Mouse (Mus musculus): Measurements from ENCODE around the gene Gdpd2. TPM values are rescaled to one million over a fixed set of nuclear protein-coding genes. Genes with fewer than 3 reads are reported as not detected.

Gdpd2 gene
- total RNA-seq (2021) = under 1 TPM in 1 of 2 experiments, not detected in 1; 0.36 TPM
- long read RNA-seq, experiment 1 = 0 reads
- long read RNA-seq, experiment 2 = 0 reads

GRCm38 (mm10) chrX:100729665-100730188 is at the start of gene Gdpd2:
Gene Gdpd2 (plus strand): TSS chrX:100729873.
- peak; percentile 17 to 19 for DNase-seq

GRCm38 (mm10) chrX:100686527-100686926 is 43.1 kb upstream of the Gdpd2 start:
- DNase-seq = no peak

GRCm38 (mm10) chrX:100687360-100688032 is 42.2 kb upstream of the Gdpd2 start:
- no peak for DNase-seq

DNA sequence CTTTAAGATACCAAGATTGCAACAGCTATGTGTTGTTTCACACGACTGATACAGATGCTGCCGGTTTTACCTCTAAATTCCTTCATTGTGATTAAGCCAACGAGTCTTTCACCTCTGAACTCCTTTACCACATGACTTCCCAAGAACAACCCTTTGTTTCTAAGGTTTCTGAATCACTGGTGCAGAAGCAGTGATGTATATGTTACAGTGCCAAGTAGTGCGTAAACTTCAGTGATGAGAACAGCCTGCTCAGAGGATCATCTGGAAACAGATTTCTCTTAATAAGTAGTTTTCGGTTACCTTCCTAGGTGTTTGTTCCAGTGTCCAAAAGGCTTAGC is 41.7 kb upstream of the Gdpd2 start:
- DNase-seq = no peak

DNA sequence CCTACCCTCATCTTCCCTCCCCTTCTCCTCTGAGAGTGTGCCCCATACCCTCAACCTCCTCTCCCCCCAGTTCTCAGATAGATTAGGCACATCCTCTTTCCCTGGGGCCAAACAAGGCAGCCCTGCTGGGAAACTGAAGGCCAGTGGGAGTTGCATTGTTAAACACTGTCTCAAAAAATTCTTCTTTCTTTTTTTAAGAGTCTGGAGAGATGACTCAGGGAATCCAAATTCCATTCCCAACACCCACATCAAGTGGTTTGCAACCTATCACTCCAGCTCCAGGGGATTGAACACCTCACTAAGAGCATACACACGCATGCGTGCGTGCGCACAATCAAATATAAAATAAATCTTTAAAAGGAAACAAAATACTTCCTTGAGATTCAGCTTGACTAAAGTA is 32.9 kb upstream of the Gdpd2 start:
- no peak for DNase-seq

DNA sequence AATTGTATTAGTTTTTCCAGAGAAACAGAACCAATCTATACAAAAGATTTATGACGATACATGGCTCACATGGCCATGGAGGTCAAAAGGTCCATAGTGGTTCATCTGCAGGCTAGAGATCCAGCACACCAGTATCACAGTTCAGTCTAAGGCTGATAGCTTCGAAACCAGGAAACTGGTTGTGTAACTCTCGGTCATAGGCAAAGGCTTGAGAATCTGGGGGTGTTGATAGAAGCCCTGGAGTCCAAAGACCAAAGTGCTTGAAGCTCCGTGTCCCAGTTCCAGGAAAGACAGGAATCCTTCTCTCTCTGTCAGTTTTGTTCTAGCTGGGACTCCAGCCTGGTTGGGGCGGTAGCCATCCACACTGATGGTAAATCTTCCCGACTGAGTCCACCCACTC is 21.6 kb upstream of the Gdpd2 start:
- no peak for DNase-seq

- DNase-seq = no peak
These were observed 13.5 kb upstream of the Gdpd2 start for GRCm38 (mm10) chrX:100716173-100716572.

DNA sequence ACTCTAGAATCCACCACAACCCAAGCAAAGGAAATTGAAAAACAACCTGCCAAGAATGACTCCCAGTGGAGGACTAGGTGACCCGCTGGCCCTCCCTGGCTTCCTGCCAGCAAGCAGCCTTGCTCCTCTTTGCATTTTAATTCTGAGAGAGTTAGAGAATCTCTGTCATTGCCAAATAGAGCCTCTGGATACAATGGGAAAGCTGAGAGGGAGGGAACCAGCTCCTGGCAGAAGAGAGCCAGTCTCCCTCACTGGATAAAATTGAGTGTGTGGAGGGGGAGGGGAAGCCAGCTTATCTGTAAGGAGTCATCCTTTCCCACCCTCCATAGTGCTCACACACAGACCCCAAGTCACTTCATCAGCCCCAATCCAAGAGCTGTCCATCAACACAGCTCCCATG is 726 bp upstream of the Gdpd2 start:
- peak; percentile 42 to 48 for DNase-seq

GRCm38 (mm10) chrX:100730266-100730665 is 593 bp downstream of the Gdpd2 start:
- DNase-seq = no peak

DNA sequence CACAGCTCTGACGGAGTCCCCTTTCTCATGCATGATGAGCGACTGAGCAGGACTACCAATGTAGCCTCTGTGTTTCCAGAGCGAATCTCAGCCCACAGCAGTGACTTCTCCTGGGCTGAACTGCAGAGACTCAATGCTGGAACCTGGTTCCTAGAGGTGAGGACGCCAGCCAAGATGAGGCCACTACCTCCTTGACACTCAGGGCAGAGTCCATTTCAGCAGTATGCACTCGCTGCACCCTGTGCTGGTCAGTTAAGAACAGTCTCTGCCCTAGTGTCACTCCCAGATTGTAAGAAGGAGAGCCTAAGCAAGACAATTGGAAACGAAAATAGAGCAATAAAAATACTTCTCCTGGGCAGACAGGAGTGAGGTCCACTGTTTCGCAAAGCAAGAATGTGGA is 4.7 kb downstream of the Gdpd2 start:
- no peak for DNase-seq

- DNase-seq = peak; percentile 64 to 72
These were observed 9.2 kb downstream of the Gdpd2 start for GRCm38 (mm10) chrX:100738918-100739317.

GRCm38 (mm10) chrX:100739443-100739842 is 9.8 kb downstream of the Gdpd2 start:
- no peak for DNase-seq

GRCm38 (mm10) chrX:100740785-100741184 is 11.1 kb downstream of the Gdpd2 start:
- peak; percentile 61 to 75 for DNase-seq

DNA sequence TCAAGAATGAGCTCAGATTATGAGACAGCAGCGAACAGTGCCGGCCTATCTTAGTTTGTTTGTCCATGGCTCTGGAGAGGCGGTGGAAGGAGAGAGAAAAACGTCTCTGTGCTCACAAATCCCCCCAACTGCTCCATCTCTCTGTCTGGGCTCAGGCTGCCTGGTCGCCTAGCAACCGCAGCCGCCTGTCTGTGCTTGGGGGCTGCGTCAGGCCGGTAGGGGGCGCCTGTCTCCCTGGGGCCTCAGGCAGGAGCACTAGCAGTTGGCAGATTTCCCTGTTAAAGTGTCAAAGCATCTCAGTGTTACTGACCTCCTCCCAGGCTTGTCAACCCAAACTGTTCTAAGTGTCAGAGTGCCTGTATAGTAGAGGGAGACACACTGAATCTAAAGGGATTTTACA is 12.3 kb downstream of the Gdpd2 start:
- peak; percentile 53 to 54 for DNase-seq

- no peak for DNase-seq
These were observed 36.2 kb downstream of the Gdpd2 start for GRCm38 (mm10) chrX:100765855-100766254.

DNA sequence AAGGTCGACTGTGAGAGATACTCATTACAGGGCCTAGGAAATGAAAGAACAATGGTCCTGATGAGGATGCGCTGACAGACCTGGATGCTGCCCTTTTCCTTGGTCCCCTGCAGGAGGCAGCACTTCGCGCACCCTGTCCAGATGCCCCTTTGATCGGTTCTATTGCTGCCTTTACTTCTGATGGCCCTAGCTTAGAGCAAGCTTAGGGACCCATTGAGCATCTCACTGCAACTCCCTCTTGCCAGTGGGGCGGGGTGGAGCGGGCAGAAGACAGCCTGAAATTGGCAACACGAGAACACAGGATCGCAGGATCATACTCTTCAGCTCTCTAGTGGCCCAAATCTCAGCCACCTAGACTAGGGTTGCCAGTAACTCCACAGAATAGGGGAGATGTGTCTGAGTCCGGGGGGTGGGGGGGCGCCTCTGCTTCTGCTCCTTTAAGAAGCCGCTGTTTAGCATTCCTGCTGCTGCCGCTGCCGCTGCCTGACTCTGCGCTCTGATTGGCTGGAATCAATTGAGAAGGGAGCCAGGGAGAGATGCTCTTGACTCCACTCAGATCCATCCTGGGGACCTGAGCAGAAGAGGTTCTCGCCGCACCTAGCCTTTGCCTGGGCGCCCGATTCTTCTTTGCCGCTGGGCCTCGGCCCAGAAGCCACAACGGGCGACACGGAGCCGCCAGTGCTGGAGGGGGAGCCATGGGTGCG is 37.7 kb downstream of the Gdpd2 start, which contains the start of gene Dlg3:
Dlg3 (plus strand) TSS at position 542 of the 704 bp plus-strand sequence.
- peak; percentile 29 to 34 for DNase-seq

DNA sequence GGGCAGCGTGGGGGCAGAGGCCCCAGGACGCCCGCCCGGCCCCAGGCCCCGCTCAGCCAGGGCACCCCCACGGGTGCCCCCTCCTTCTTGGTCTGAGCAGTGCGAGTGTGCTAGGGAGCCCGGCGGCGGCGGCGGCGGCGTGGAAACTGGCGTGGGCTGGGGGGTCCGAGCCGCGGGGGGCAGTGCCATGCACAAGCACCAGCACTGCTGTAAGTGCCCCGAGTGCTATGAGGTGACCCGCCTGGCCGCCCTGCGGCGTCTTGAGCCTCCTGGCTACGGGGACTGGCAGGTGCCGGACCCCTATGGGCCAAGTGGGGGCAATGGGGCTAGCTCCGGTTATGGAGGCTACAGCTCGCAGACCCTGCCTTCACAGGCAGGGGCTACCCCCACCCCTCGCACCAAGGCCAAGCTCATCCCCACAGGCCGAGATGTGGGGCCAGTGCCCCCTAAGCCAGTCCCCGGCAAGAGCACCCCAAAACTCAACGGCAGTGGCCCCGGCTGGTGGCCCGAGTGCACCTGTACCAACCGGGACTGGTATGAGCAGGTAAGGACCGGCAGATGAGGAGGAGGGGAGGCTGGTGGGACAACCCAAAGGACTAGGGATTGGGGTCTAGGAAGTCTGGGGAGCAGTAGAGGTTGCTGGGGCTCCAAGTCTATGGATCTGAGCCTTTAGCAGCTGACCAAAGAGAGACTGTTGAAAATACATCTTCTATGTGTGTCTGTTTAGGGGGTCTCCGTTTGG is 38.4 kb downstream of the Gdpd2 start:
- no peak for DNase-seq

DNA sequence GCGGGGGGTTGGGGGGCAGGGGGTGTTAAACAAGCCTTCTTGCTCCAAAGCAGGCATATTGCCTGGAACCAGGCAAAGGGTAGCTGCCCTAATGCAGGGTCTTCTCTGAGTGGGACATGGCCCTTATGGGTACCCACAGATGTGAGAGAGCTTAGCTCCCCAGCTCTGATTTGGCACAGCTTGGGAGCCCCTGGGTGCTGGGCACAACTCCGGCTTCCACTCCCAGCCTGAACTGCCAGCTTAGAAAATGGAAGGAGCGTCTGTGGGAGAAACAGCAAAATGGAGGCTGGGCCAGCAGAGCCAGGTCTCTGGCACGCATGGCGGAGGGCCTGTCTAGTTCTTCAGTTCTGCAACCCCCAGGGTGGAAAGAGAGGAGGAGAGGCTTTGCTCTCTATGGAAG is 39.6 kb downstream of the Gdpd2 start:
- no peak for DNase-seq

DNA sequence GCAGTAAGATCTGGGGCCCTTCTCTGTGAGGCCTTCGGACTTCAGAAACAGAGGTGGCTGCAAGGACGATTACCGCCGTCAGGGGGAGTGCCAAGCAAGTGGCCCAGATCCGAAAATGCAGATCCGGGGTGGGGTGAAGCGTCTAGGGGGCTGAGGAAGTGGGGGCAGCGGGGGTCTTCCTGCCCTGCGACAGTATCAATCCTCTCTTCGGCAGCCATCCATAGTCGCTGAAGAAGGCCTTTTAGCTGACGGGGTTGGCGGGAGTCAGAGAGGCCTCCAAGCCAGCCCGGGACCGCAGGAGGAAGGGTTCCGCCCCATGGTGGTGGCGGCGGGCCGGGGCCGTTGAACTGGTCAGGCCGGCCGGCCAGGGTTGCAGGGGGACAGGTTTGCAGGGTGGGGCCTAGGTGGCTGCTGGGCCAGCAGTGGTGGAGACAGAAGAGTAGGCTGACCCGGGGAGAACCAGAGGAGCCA is 44.7 kb downstream of the Gdpd2 start:
- DNase-seq = peak; percentile 73 to 80

GRCm38 (mm10) chrX:100775405-100775804 is 45.7 kb downstream of the Gdpd2 start:
- peak in 1 of 2 experiments; percentile 9 for DNase-seq

DNA sequence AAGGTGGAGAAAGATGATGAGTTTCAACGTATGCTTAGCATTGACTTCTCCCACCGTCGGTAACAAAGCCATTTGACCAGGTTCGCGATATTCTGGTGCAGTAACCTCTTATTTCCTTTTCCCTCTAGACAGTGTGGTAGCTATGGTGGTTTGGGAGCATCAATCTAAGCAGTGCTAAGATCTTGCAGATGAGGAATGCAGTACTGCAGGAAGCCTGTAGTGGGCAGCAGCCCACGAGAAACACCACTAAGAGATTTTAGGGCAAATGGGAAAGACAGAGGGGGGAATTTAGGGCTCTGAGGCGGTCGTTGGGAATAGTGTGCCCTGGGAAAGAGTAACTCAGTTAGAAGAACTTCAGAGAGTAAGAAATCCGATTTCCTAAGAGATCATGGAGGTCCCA is 46.8 kb downstream of the Gdpd2 start:
- peak; percentile 46 to 76 for DNase-seq

- DNase-seq = peak; percentile 70 to 74
These were observed 47.4 kb downstream of the Gdpd2 start for GRCm38 (mm10) chrX:100776985-100777654.

All from heart, adult 18-20 months (tissue).